Comparison of ENCODE assay signal across 10 mouse cellular contexts in the genomic region with DNA sequence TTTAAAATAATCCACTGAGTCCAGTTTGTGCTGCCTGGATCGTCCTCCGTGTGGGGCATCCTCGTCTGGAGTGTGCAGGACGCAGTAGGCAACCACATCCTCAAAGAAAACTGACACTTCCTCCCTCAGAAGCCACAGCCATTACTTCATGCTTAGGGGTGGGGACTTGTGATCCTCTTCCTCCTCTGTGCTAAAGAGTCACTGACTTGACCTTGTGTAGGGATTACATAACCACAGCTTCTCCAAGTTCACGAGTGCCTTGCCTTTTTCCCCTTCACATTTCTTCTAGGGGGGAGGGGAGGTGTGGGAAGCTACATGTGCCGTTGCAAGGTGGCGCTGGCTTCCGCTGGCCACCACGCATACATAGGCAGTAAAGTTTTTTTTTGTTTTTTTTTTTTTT. TPM values are rescaled to one million over a fixed set of nuclear protein-coding genes. Genes with fewer than 3 reads are reported as not detected.
DNase-seq lines count a peak whose midpoint lies in the region; ATAC-seq lines count a peak whose summit lies in the region.
"Had no signal": no experiment of that assay in that cellular context is flagged by ENCODE, and none has a peak within 500 bp of the region (broad histone marks: within the 10 kb centered on the region; RNA-seq: fewer than 3 reads in every experiment).

No protein-coding gene starts in this region.

- no peaks in the 10 kb centered on the region for H3K36me3 ChIP-seq in midbrain, embryonic 15.5 days (replicated peaks)
- no peaks in the 10 kb centered on the region for H3K36me3 ChIP-seq in midbrain, embryonic 16.5 days (ENCODE audit: control insufficient read depth, insufficient read depth, low read length)
- no peaks in the 10 kb centered on the region for H3K36me3 ChIP-seq in hindbrain, embryonic 16.5 days (ENCODE audit: control insufficient read depth, insufficient read depth, low read length)
- H3K36me3 ChIP-seq: embryonic facial prominence, embryonic 10.5 days had no signal

- no peak overlapping the region for H3K27ac ChIP-seq in midbrain, embryonic 15.5 days
- H3K27ac ChIP-seq in midbrain, embryonic 16.5 days (ENCODE audit: low read length): no peak overlapping the region
- no peak overlapping the region for H3K27ac ChIP-seq in hindbrain, embryonic 16.5 days (ENCODE audit: low read depth, low read length)
- H3K27ac ChIP-seq: embryonic facial prominence, embryonic 10.5 days had no signal

- no peaks in the 10 kb centered on the region for H3K4me1 ChIP-seq in midbrain, embryonic 15.5 days
- H3K4me1 ChIP-seq in midbrain, embryonic 16.5 days (ENCODE audit: control insufficient read depth, insufficient read depth, low read length): no peaks in the 10 kb centered on the region
- no peaks in the 10 kb centered on the region for H3K4me1 ChIP-seq in hindbrain, embryonic 16.5 days (ENCODE audit: control insufficient read depth, insufficient read depth, low read depth, low read length)
- H3K4me1 ChIP-seq: embryonic facial prominence, embryonic 10.5 days had no signal

- DNase-seq in heart, adult 11 months: peak; percentile 98
- DNase-seq in heart, postnatal 36 days: no peak
- peak; percentile 71 for DNase-seq in CD4-positive, CD25-positive, alpha-beta regulatory T cell, adult 2 months (ENCODE audit: low read depth, low spot score)
- DNase-seq: forebrain, postnatal 0 days had no signal

- no peak overlapping the region for H3K4me3 ChIP-seq in midbrain, embryonic 15.5 days
- no peak overlapping the region for H3K4me3 ChIP-seq in midbrain, embryonic 16.5 days (ENCODE audit: low read depth, low read length)
- H3K4me3 ChIP-seq in hindbrain, embryonic 16.5 days (ENCODE audit: low read length): no peak overlapping the region
- H3K4me3 ChIP-seq: embryonic facial prominence, embryonic 10.5 days had no signal

- no peak overlapping the region for H3K9ac ChIP-seq in midbrain, embryonic 15.5 days
- H3K9ac ChIP-seq in midbrain, embryonic 16.5 days (ENCODE audit: low read depth, low read length): no peak overlapping the region
- H3K9ac ChIP-seq in hindbrain, embryonic 16.5 days (ENCODE audit: low read depth, low read length): no peak overlapping the region
- H3K9ac ChIP-seq: forebrain, postnatal 0 days had no signal

- H3K9me3 ChIP-seq in midbrain, embryonic 15.5 days: no peaks in the 10 kb centered on the region
- H3K9me3 ChIP-seq in midbrain, embryonic 16.5 days (replicated peaks; ENCODE audit: control insufficient read depth, low read length, poor library complexity, severe bottlenecking): no peaks in the 10 kb centered on the region
- no peaks in the 10 kb centered on the region for H3K9me3 ChIP-seq in hindbrain, embryonic 16.5 days (ENCODE audit: control insufficient read depth, low read length)
- H3K9me3 ChIP-seq: embryonic facial prominence, embryonic 10.5 days had no signal

- 84% methylated on average over 9 of the region's 9 CpGs for WGBS in midbrain, embryonic 15.5 days
- 93% methylated on average over 9 of the region's 9 CpGs for WGBS in midbrain, embryonic 16.5 days
- 87% methylated on average over 9 of the region's 9 CpGs for WGBS in hindbrain, embryonic 16.5 days

- intact Hi-C loops in heart, postnatal 36 days (cut with DNase I): no loop called here

- peak; percentile 94 for ATAC-seq in inflammation-experienced regulatory T-cells, adult 6 months
- peak; percentile 71 for ATAC-seq in megakaryocyte-erythroid progenitor cell, adult 5-6 weeks (replicated peaks; ENCODE audit: low FRiP score, low TSS enrichment, poor library complexity, severe bottlenecking)
- ATAC-seq in midbrain, embryonic 15.5 days (replicated peaks): no peak
- no peak for ATAC-seq in midbrain, embryonic 16.5 days
- ATAC-seq in hindbrain, embryonic 16.5 days: no peak
- ATAC-seq: forebrain, postnatal 0 days had no signal

- no peak overlapping the region for H3K4me2 ChIP-seq in midbrain, embryonic 15.5 days
- H3K4me2 ChIP-seq in midbrain, embryonic 16.5 days (ENCODE audit: low read length): no peak overlapping the region
- H3K4me2 ChIP-seq in hindbrain, embryonic 16.5 days (ENCODE audit: low read length): no peak overlapping the region

- no peaks in the 10 kb centered on the region for H3K27me3 ChIP-seq in midbrain, embryonic 15.5 days (replicated peaks)
- H3K27me3 ChIP-seq in midbrain, embryonic 16.5 days (ENCODE audit: control insufficient read depth, insufficient read depth, low read depth, low read length): no peaks in the 10 kb centered on the region
- H3K27me3 ChIP-seq in hindbrain, embryonic 16.5 days (replicated peaks; ENCODE audit: control insufficient read depth, insufficient read depth, low read length): no peaks in the 10 kb centered on the region

RNA-seq across cellular contexts. Expression of a gene that starts 35.7 kb away (rescaled TPM):
- 10 to 100 TPM in 1 of 2 experiments, 1 to 10 TPM in 1; 9.7 to 10.7 TPM for total RNA-seq in heart, postnatal 36 days (2021)
- polyA plus RNA-seq in inflammation-experienced regulatory T-cells, adult 6 months (2017; shearing (Covaris generic)): 100 to 1,000 TPM in 1 of 3 experiments, 10 to 100 TPM in 2; 87.2 to 108 (median 97.6) TPM
- 73.1 and 95.6 TPM in 2 replicates for total RNA-seq in megakaryocyte-erythroid progenitor cell, adult 5-6 weeks (2014; fragmentation: Nextera tagmentation)
- total RNA-seq in megakaryocyte-erythroid progenitor cell, adult 5-6 weeks (2017): 69.1 and 94.7 TPM in 2 replicates
- 120 and 121 TPM in 2 replicates for polyA plus RNA-seq in midbrain, embryonic 15.5 days (2015; fragmentation: Nextera tagmentation; extraction: Ambion mirVana)
- polyA plus RNA-seq in midbrain, embryonic 16.5 days (2015; fragmentation: Nextera tagmentation; extraction: Ambion mirVana): 125 and 134 TPM in 2 replicates
- 121 and 122 TPM in 2 replicates for polyA plus RNA-seq in hindbrain, embryonic 16.5 days (2015; fragmentation: Nextera tagmentation; extraction: Ambion mirVana)

Comparison
In these comparisons a context has a peak if more than half of its experiments do, and no peak if none do; other contexts are left out.
1. DNase-seq: peak in heart, adult 11 months (single experiment) and CD4-positive, CD25-positive, alpha-beta regulatory T cell, adult 2 months (single experiment); none in heart, postnatal 36 days (0 of 2).
2. ATAC-seq: peak in inflammation-experienced regulatory T-cells, adult 6 months (single experiment) and megakaryocyte-erythroid progenitor cell, adult 5-6 weeks (single experiment); none in midbrain, embryonic 15.5 days (single experiment), midbrain, embryonic 16.5 days (single experiment) and hindbrain, embryonic 16.5 days (single experiment).